Mouse (Mus musculus): ENCODE results near the gene Zfp715.
"Not testable (repeated sequence)": the region's sequence is repeated elsewhere in the genome, so short reads cannot be mapped to it uniquely, and the experiment has no call there.

The Zfp715 gene

GRCm38 (mm10) chr7:43305235-43305634, 7.9 kb downstream of the Zfp715 start:
- no peak for DNase-seq (ENCODE audit: low spot score in 2 of 2)

GRCm38 (mm10) chr7:43291524-43291923, 21.6 kb downstream of the Zfp715 start:
- no peak for DNase-seq (ENCODE audit: low spot score in 2 of 2)

GRCm38 (mm10) chr7:43282859-43283595, 30.1 kb downstream of the Zfp715 start:
- peak; percentile 40 to 82 for DNase-seq (ENCODE audit: low spot score in 2 of 2)

GRCm38 (mm10) chr7:43282459-43282858, 30.6 kb downstream of the Zfp715 start:
- no peak for DNase-seq (ENCODE audit: low spot score in 2 of 2)

GRCm38 (mm10) chr7:43277401-43277800, 35.7 kb downstream of the Zfp715 start:
- DNase-seq (ENCODE audit: low spot score in 2 of 2) = no peak

GRCm38 (mm10) chr7:43276178-43276577, 36.9 kb downstream of the Zfp715 start:
- not testable (repeated sequence) for DNase-seq (ENCODE audit: low spot score in 2 of 2)

GRCm38 (mm10) chr7:43273476-43273875, 39.6 kb downstream of the Zfp715 start:
- peak in 1 of 2 experiments; percentile 9 for DNase-seq (ENCODE audit: low spot score in 2 of 2)

GRCm38 (mm10) chr7:43267359-43267758, 45.7 kb downstream of the Zfp715 start:
- DNase-seq (ENCODE audit: low spot score in 2 of 2) = not testable (repeated sequence)

GRCm38 (mm10) chr7:43253540-43253939, 59.6 kb downstream of the Zfp715 start:
- no peak for DNase-seq (ENCODE audit: low spot score in 2 of 2)

- not testable (repeated sequence) for DNase-seq (ENCODE audit: low spot score in 2 of 2)
Measured at GRCm38 (mm10) chr7:43250718-43251117, 62.4 kb downstream of the Zfp715 start.

Data from urinary bladder, postnatal 4 days (tissue).